Mouse (Mus musculus) adrenal gland, adult 8-10 months (tissue): Measurements from ENCODE around the gene Olfr552. TPM values are rescaled to one million over a fixed set of nuclear protein-coding genes. Genes with fewer than 3 reads are reported as not detected.
"Not testable (repeated sequence)": the region's sequence is repeated elsewhere in the genome, so short reads cannot be mapped to it uniquely, and the experiment has no call there.

Experiments
- DNase-seq: peaks from one replicate; pipeline ENCODE4 v3.0.0; 2022
- total RNA-seq, 4 experiments: library from RNA; stranded (reverse); gene quantifications; 2 replicates each; pipeline ENCODE4 v1.2.4; 2022

Gene Olfr552
- total RNA-seq = under 1 TPM in 1 of 4 experiments, not detected in 3; 0.05 TPM

DNA sequence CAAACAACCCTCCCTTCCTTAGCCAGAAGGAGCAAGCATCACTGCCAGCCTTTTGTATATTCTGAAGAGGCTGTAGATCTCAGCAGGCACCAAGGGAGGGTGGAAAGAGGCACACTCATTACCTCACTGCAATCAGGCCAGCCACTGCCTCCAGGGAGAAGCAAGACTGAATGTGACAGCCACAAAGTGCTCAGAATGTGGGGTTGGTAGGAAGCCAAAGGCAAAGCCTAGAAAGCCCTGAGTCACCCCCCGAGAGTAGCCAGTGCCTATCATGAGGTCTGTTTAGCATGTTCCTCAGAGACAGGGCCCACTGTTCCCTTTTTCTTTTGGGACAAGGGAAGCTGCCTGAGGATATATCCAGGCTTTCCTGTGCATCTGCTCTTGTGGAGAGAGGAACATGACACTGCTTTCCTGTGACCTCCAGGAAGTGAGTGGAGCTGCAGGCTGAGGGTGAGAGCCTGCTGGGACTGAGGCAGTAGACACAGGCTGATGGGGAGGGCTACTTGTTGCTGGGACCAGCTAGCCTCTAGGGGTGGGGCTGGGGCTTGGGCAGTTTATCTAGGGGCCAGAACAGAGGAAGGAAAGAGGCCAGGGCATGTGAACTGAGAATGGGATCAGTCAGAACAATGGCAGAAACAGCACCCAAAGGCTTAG is at the start of gene Olfr552:
TSS of gene Olfr552 (plus strand) at position 393 of the 654 bp plus-strand sequence.
- DNase-seq = no peak

DNA sequence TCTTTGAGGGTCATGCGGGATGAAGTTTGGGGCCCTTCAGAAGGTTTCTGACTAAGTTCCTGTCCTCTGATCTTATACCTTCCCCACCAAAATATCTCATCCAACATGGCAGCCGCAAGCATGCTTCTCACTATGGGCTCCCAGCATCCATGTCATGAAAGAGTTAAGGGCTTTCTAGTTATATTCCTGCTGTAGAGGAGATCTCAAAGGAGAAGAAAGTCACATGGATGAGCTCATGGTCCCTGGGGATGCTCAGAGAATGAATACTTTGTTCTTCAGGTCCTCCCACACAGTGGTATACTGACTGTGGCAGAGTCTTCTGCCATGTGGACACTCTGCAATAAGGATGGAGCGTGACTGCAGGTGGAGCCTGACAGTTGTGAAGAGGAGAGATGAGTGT is 48.0 kb upstream of the Olfr552 start, which contains the start of gene Olfr549:
TSS of gene Olfr549 (plus strand) at position 301 of the 400 bp plus-strand sequence.
- no peak for DNase-seq

DNA sequence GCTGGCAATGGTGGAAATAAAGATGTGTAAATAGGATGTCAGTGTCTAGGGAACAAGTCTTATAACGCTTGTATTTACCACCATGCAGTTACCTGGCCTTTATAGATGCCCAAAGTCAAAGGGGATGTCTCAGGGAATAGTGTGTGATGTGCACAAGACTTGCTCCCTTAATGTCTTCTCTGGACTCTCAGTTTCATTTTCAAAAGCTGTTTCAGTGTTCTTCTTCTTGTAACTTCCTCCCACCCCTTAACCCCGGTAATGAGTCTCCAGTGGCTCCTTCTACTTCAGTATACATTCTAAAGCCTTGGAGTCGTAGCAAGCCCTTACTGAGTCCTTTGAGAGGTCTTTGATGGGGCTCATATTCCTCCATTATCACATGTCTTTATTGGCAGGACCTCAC is 44.3 kb upstream of the Olfr552 start:
- no peak for DNase-seq

DNA sequence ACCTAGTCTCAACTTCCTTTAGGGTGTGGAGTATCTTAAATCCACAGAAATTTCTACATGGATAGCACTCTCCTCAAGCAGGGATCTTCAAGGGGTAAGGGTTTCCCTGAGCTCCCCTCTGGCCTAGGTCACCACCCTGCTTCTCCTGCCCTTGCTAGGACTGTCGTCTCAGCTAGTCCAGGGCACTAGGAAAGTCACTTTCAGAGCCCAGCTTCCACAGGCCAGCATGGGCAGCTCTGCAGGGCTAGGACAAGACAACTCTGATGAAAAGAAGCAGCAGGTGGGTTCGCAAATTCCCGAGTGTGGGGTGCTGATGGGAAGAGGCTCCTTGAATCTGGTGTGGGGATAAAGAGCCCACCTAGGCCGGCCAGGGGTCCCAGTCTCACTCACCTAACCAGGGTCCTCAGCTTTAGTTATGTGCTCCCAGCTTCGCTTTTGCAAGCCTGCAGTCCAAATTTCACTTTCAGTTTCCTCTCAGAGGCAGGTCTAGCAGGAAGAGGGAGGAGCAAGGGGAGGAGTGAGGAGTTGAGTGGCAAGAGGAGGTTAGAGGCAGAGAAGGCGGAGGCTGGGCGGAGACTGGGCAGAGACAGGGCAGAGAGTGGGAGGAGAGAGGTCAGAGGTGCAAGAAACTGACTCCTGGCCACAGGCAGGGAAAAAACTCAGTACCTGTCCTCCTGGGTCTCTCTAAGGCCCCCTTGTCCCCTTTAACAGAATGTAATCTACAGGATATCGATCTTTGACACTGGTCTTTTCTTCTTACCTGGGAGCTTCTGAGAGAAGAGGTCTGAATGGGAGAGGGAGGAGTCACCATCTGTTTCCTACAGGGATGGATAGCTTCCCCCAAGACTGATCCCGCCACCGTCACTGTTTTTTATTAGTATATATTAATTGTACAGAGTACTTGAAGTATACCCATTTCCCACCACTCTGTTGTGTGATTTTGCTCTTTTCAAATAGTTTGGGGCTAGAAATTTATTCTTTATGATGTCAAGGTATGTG is 32.3 kb upstream of the Olfr552 start, which contains the start of gene Trim21:
TSS of gene Trim21 (minus strand) at position 488 of the 999 bp plus-strand sequence.
- peak; percentile 92 for DNase-seq

DNA sequence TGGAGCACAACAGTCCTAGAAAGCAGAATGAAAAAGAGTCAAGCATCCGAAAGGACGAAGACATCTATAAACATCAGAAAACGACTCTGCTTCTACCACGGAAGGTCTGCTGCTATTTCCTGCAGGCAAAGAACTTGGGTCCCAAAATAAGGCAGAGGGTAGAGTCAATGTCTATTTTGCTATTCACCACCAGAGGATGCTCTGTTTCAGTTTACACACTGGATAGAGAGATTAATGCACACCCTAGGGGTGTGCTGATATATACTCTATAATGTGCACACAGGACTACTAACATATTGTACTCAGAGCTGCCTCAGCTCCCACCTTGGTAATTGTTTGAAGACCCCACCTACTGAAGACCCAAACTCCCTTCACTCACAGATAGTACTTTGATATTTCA is 31.4 kb upstream of the Olfr552 start:
- DNase-seq = no peak

DNA sequence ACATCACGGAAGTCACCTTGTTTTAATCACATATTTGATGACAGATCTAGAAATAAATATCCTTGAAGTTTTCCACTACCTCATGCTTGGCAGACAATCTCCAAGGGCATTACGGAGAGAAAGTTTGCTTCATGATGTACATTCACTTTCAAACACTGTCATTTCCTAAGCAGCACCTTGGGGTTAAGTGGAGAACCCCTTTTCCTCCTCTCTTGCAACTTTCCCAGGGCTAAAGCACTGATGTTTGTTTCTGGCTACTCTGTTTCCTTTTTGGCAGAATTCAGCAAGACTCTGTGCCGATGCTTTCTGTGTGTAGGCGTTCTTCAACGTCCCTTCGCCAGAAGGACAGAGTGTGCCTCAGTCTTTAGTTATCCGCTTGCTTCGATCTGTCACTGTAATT is 26.4 kb upstream of the Olfr552 start, which contains the start of gene Olfr550:
TSS of gene Olfr550 (plus strand) at position 301 of the 400 bp plus-strand sequence.
- DNase-seq = no peak

DNA sequence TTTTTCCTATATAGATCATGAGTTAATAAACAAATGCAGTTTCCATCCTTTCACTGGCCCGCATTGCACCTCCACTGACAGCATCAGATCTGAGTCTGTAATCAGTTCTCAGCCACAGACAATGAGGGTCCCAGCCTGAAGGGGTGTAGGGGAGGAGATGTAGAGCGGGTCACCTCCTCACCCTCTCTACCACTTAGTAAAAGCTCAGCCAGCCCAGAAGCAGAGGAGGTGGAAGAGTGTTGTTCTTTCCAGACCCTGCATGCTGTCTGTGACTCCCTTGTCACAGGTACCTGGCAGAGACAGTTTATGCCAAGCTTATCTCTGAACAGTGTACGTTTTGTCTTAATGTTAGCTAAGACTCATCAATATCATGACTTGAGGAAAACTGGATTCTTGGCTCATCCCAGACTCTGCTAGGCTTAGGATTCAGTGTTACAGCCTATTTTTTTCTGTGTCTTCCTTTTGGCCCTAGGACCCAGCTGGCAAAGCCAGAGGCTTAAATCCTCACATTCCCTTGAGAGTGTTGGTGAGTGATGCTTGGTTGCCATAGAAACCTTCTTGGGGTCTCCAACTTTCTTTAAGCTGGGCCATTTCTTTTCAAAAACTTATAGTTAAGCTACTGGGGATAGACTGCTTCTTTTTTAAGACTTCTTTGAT is 24.3 kb upstream of the Olfr552 start:
- DNase-seq = no peak

DNA sequence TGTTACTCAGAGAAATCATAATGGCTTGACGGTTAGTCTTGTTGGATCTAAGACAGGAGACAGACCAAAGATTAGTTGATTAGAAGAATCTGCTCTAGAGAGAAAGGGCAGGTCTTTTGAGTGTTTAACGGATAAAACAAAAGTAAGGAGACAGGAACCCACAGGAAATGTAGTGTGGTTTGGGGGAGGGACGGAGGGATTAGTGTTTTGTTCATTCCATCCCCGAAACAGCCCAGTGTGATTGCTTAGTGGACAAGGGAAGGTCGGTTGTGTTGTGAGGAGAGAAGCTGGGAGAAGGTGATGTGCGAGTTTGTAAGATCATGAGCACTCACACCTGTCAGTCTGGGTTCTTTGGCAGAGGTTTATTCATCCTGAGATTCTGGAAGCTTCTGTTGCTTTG is 21.6 kb upstream of the Olfr552 start:
- no peak for DNase-seq

DNA sequence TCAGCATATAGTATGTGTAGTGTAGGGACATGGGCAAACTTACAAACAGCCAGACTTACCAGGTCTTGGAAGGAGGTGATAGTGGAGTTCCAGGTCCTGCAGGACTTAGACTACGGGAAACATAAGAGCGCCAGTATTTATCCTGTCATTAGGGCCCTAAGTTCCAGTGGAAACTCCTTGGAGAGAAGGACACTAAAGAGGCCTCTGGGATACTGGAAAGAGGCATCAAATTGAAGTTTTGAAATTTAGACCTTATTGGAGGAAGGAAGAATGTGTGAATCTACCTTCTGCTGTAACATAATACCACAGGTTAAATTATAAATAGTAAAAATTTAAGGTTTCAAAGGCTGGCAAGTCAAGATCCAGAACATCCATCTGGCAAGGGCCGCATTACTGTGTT is 5.8 kb upstream of the Olfr552 start, which contains the start of gene Olfr551:
TSS of gene Olfr551 (minus strand) at position 101 of the 400 bp plus-strand sequence.
- no peak for DNase-seq

DNA sequence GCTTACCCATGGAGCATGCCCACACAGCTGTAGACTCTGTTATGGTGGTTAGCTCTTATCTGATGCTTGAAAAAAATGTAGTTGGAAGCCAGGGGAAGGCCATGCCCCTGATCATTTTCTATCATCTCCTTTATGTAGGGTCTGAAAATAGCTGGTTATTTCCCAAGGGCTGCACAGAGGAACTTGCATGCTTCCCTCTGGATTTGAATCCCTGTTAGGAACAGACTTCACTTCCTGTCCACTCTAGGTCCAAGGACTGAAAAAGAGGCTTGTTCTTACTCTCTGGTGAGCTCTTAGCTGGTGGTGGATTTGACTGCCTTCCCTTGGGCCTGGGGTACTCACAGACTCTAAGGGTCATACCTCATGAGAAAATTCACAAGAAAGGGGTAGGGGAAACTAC is 20.5 kb downstream of the Olfr552 start, which contains the start of gene Olfr553:
TSS of gene Olfr553 (minus strand) at position 101 of the 400 bp plus-strand sequence.
- no peak for DNase-seq

DNA sequence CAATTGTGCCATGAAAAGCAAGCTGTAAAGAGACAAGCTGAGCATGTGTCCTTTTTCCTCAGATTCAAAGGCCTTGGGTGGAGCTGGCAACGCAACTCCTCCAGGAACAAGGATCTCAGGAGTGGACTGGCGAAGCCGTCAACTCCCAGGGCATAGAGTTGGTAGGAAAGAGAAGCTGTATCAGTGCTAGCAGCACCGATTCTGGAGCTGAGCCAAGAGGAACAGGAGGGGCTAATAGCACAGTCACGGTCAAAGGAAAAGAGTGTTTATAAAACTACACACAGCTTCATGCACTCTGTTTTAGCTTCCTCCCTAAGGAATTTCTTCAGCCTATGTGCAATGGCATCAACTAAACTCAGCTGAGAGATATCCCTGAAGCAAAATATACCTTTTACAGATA is 22.0 kb downstream of the Olfr552 start:
- no peak for DNase-seq

DNA sequence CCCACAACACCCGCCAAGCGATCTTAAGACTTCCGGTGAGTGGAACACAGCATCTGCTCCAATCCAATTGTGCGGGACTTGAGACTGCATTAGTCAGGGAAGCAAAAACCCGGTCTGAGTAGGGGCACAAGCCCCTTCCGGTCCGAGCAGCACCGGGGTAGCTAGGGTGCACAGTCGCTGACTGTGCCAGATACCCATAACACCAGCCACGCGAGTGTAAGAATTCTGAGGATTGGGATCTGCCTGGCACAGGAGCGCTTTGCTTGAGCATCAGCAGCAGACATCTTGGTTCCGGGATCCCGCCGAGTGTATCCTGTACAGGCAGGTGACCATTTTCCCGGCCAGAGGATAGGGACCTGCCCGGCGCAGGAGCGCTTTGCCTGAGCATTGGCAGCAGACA is 22.8 kb downstream of the Olfr552 start:
- not testable (repeated sequence) for DNase-seq

DNA sequence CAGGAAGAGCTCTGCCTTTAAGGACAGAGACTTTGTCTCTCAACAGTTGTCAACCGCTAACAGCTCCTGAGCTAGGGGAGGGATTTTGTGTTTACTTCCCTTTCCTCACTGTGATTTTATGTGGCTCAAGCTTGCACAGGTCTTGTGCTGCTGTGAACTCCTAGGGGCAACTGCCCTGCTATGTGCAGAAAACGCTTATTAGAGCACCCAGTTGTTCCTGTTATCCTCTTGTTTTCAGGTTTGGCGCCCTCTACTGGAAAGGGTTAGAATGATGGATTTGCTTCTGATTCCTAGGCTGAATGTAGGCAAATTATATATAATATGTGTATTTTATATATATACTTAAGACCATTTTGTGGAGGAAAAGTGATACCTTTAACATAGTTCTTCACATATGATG is 39.1 kb downstream of the Olfr552 start:
- DNase-seq = no peak

DNA sequence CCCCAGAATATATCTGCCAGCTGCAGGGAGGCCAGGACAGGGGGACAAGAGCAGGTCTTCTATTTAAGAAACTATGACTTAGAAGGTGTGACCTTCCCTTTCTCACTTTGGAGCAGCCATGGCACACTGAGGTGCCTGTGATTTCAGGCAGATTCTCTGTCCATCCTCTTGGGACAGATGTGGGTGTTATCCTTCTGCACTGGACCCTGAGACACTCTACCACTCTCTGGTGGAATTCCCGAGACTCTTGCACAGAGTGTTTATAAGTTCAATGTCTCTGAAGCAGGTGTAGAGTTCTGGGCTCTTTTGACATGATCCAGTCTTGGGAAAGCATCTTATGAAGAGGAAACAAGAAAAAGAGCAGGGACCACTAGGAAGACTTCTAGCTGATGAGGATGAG is 40.6 kb downstream of the Olfr552 start, which contains the start of gene Olfr554:
TSS of gene Olfr554 (plus strand) at position 301 of the 400 bp plus-strand sequence.
- no peak for DNase-seq

DNA sequence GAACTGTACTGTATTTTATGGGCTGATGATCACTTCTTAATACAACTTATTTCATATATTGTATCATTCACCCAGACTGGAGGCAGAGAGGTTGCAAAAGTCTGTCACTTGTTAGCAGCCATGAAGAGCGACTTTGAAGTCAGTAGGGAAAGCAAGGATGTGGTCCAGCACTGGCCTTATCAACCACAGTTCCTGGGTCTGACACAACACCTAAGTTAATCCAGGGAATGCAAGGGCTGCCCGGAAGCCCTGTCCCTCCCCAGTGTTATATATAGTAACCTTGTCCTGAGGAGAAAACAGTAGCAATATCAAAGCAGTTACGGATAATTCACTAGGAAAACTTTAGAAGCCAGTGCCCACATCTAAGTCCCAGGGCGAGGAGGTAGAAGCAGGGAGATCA is 47.4 kb downstream of the Olfr552 start:
- not testable (repeated sequence) for DNase-seq

Other genes with a start within 250 kb of the Olfr552 start
- gene Rrm1, start 156.1 kb upstream of the Olfr552 start, total RNA-seq = 10 to 100 TPM; 16.4 to 23.7 (median 20.3) TPM
- gene Olfr543, start 116.1 kb upstream of the Olfr552 start, total RNA-seq = not detected
- gene Olfr544, start 109.5 kb upstream of the Olfr552 start, total RNA-seq = not detected
- gene Olfr545, start 98.2 kb upstream of the Olfr552 start, total RNA-seq = not detected
- gene Olfr547, start 63.0 kb upstream of the Olfr552 start, total RNA-seq = not detected
- gene Olfr548-ps1, start 56.9 kb upstream of the Olfr552 start, total RNA-seq = not detected
- gene Olfr549, start 47.9 kb upstream of the Olfr552 start, total RNA-seq = not detected
- 10 to 100 TPM; 13.9 to 22.2 (median 19.0) TPM for gene Trim21, start 32.3 kb upstream of the Olfr552 start, total RNA-seq
- gene Olfr550, start 26.3 kb upstream of the Olfr552 start, total RNA-seq = under 1 TPM in 1 of 4 experiments, not detected in 3; 0.19 TPM
- gene Olfr551, start 5.9 kb upstream of the Olfr552 start, total RNA-seq = not detected
- gene Olfr553, start 20.4 kb downstream of the Olfr552 start, total RNA-seq = not detected
- gene Olfr554, start 40.7 kb downstream of the Olfr552 start, total RNA-seq = not detected
- not detected for gene Olfr555, start 61.1 kb downstream of the Olfr552 start, total RNA-seq
- not detected for gene Olfr556, start 67.1 kb downstream of the Olfr552 start, total RNA-seq
- 10 to 100 TPM; 10.9 to 19.3 (median 15.7) TPM for gene Trim68, start 89.6 kb downstream of the Olfr552 start, total RNA-seq
- gene Olfr557, start 98.1 kb downstream of the Olfr552 start, total RNA-seq = under 1 TPM in 1 of 4 experiments, not detected in 3; 0.12 TPM
- under 1 TPM in 3 of 4 experiments, not detected in 1; 0.14 to 0.40 (median 0.18) TPM for gene Olfr558, start 104.4 kb downstream of the Olfr552 start, total RNA-seq
- gene Olfr33, start 121.3 kb downstream of the Olfr552 start, total RNA-seq = not detected
- not detected for gene Olfr559, start 129.7 kb downstream of the Olfr552 start, total RNA-seq
- not detected for gene Olfr560, start 161.6 kb downstream of the Olfr552 start, total RNA-seq
- gene Olfr78, start 161.7 kb downstream of the Olfr552 start, total RNA-seq = under 1 TPM; 0.06 to 0.31 (median 0.21) TPM
- not detected for gene Olfr561, start 173.5 kb downstream of the Olfr552 start, total RNA-seq
- gene Olfr564, start 205.7 kb downstream of the Olfr552 start, total RNA-seq = not detected